Mouse (Mus musculus) thymus, postnatal 10 days (tissue): Measurements from ENCODE around the gene Cngb1.
A peak's percentile ranks its signal among the peaks of the same experiment; 100 is the strongest.

ENCODE experiments used
- DNase-seq, 2 experiments: peaks; one replicate each; pipeline ENCODE4 v3.0.0; 2021; ENCODE audit warnings: low spot score in 2 of 2

Cngb1 gene

GRCm38 (mm10) chr8:95323201-95323600 lies 16.8 kb upstream of the Cngb1 start:
- DNase-seq = no peak

- peak; percentile 69 to 79 for DNase-seq
These were observed 14.1 kb upstream of the Cngb1 start for GRCm38 (mm10) chr8:95320224-95321139.

- no peak for DNase-seq
These were observed 9.0 kb upstream of the Cngb1 start for GRCm38 (mm10) chr8:95315350-95315749.

GRCm38 (mm10) chr8:95314707-95315106 lies 8.3 kb upstream of the Cngb1 start:
- DNase-seq = no peak

GRCm38 (mm10) chr8:95313857-95314256 lies 7.5 kb upstream of the Cngb1 start:
- no peak for DNase-seq

GRCm38 (mm10) chr8:95312836-95313235 lies 6.5 kb upstream of the Cngb1 start:
- no peak for DNase-seq

GRCm38 (mm10) chr8:95310342-95310970 lies 4.1 kb upstream of the Cngb1 start, which contains the start of gene Tepp:
Gene Tepp (plus strand): TSS chr8:95310566.
- DNase-seq = no peak

- DNase-seq = no peak
These were observed 859 bp downstream of the Cngb1 start for GRCm38 (mm10) chr8:95305526-95305925.

- peak in 1 of 2 experiments; percentile 47 for DNase-seq
These were observed 4.0 kb downstream of the Cngb1 start for GRCm38 (mm10) chr8:95302410-95302809.

GRCm38 (mm10) chr8:95293891-95294290 lies 12.5 kb downstream of the Cngb1 start:
- DNase-seq = no peak

GRCm38 (mm10) chr8:95293172-95293571 lies 13.2 kb downstream of the Cngb1 start:
- no peak for DNase-seq

GRCm38 (mm10) chr8:95289066-95289650 lies 17.2 kb downstream of the Cngb1 start:
- DNase-seq = no peak

GRCm38 (mm10) chr8:95281493-95281892 lies 24.9 kb downstream of the Cngb1 start:
- no peak for DNase-seq

GRCm38 (mm10) chr8:95272871-95273270 lies 33.5 kb downstream of the Cngb1 start:
- no peak for DNase-seq

GRCm38 (mm10) chr8:95271841-95272240 lies 34.5 kb downstream of the Cngb1 start:
- no peak for DNase-seq

- DNase-seq = no peak
These were observed 35.9 kb downstream of the Cngb1 start for GRCm38 (mm10) chr8:95270501-95270900.

- DNase-seq = no peak
These were observed 44.2 kb downstream of the Cngb1 start for GRCm38 (mm10) chr8:95262181-95262580.

GRCm38 (mm10) chr8:95255611-95256010 lies 50.8 kb downstream of the Cngb1 start:
- DNase-seq = no peak

GRCm38 (mm10) chr8:95254564-95255434 lies 51.6 kb downstream of the Cngb1 start:
- peak; percentile 95 to 99 for DNase-seq

- no peak for DNase-seq
These were observed 54.3 kb downstream of the Cngb1 start for GRCm38 (mm10) chr8:95252056-95252455.

- peak; percentile 37 to 60 for DNase-seq
These were observed 56.5 kb downstream of the Cngb1 start for GRCm38 (mm10) chr8:95249847-95250246.

GRCm38 (mm10) chr8:95247277-95247676 lies 59.1 kb downstream of the Cngb1 start:
- peak; percentile 44 to 53 for DNase-seq
